Mouse (Mus musculus) retina, adult 2 months (tissue): ENCODE data around the gene Gm3633.
"Not testable (repeated sequence)": the region's sequence is repeated elsewhere in the genome, so short reads cannot be mapped to it uniquely, and the experiment has no call there.

Experiments used
- DNase-seq: peaks from one replicate; pipeline ENCODE4 v3.0.0-alpha.2; 2012; ENCODE audit warnings: low read depth, low spot score

Gene Gm3633

DNA sequence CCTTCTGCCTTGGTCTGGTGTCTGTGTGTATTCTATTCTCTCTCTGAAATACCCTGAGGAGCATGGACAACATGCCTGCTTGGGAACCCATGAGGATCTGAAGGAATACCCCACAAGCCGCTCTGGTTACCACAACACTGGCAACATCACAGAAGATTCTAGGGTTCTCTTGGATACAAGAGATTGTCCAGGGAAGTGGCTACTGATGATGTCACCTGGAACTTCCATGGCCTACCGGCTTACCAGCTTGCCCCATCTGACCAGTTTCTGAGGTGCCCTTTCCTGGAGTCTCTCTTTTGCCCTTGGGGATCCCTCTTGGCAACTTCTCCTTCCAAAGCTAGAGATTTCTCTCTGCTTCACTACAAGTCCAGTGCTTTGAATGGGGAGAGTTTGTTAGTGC, at the start of gene Gm3633:
Gene Gm3633 (minus strand): TSS at position 101 of the 400 bp plus-strand sequence.
- DNase-seq = not testable (repeated sequence)

GRCm38 (mm10) chr14:42655638-42656037, 13.9 kb upstream of the Gm3633 start, which contains the start of gene Gm10378:
TSS of gene Gm10378 (plus strand) at chr14:42655938.
- DNase-seq = not testable (repeated sequence)

DNA sequence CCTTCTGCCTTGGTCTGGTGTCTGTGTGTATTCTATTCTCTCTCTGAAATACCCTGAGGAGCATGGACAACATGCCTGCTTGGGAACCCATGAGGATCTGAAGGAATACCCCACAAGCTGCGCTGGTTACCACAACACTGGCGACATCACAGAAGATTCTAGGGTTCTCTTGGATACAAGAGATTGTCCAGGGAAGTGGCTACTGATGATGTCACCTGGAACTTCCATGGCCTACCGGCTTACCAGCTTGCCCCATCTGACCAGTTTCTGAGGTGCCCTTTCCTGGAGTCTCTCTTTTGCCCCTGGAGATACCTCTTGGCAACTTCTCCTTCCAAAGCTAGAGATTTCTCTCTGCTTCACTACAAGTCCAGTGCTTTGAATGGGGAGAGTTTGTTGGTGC, 41.9 kb downstream of the Gm3633 start, which contains the start of gene Gm17124:
Gene Gm17124 (minus strand): TSS at position 101 of the 400 bp plus-strand sequence.
- not testable (repeated sequence) for DNase-seq
